Mouse (Mus musculus) heart, adult 9 months (tissue): ENCODE results near the gene Aph1c.
"Not testable (repeated sequence)": the region's sequence is repeated elsewhere in the genome, so short reads cannot be mapped to it uniquely, and the experiment has no call there.

Source experiments
- DNase-seq, 2 experiments: peaks; one replicate each; pipeline ENCODE4 v3.0.0; 2022; ENCODE audit warnings: low spot score in 2 of 2

Aph1c gene

GRCm38 (mm10) chr9:66832366-66832908 lies 2.1 kb downstream of the Aph1c start:
- no peak for DNase-seq

- peak in 1 of 2 experiments; percentile 38 for DNase-seq
Measured at GRCm38 (mm10) chr9:66825990-66826389, 8.5 kb downstream of the Aph1c start.

DNA sequence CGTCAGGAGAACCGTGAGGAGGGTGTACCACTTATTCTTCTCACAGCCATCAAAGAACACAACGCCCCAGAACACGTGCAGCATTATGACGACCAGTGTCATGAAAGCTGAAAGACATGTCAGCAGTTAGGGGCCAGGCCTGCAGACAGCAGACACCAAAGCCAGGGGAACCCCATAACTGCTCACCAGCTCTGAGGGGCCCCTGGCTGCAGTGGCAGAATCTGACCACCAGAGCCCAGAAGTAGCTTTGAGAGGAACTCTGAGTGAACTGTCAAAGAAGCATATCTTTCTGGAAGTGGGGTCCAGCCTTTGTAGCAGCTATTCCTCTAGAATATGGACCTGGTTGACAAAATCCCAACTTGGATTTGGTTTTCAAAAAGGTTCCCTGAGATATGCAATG lies 12.3 kb downstream of the Aph1c start:
- not testable (repeated sequence) for DNase-seq

DNA sequence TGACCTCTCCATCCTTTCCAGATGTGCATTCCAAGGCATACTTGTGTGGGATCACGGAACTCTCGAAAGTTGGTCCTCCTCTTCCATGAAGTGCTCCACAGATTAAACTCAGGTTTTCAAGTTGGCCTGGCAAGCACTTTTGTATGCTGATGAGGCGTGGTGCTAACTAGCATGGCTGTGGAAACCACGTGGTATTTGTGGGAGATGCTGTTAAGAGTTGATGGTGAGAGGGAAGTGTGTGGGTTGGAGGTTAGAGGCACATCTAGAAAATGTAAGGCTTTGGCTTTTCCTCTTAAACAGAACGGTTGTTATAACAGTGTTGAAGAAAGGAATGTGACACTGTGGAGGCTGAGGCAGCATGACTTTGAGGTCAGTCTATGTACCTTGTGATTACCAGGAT lies 13.5 kb downstream of the Aph1c start:
- DNase-seq = no peak

GRCm38 (mm10) chr9:66813392-66813791 lies 21.1 kb downstream of the Aph1c start:
- no peak for DNase-seq

- not testable (repeated sequence) for DNase-seq
Measured at GRCm38 (mm10) chr9:66805951-66806350, 28.6 kb downstream of the Aph1c start.

DNA sequence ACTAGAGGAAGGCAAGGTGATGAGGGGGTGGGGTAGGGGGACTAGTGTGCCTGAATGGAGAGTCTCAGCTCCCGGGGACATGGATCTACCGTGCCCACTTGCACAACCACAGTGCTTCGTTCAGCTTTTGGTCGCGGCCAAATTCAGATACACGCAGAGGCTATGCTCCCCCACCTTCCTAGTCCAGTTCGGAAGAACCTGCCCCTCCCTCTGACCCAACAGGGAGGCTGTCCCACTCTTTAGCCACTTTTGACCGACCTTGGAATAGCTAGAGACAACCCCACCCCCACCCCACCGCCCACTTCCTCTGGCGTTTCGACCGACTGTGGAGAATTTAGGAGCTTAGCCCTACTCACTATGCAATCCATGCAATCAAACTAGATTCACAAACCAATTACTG lies 32.6 kb downstream of the Aph1c start:
- DNase-seq = no peak

DNA sequence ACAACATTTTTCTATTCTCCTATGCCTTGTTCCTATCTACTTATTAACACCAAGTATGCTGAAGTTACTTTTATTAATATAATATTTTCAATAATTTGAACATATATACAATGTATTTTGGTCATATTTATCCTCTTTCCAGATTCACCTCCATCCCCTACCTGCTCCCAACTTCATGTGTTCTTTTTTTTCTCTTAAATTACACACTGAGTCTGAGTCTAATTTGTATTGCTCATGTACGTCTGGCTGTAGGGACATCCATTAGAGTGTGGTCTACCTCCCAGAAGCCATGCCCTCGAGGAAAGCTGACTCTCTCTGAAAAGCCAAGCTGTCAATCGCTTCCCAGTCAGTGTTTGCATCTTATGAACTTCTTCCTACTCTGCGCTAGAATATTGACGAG lies 37.8 kb downstream of the Aph1c start, which contains the start of gene Gm10647:
Gm10647 (plus strand) TSS at position 301 of the 400 bp plus-strand sequence.
- DNase-seq = no peak

DNA sequence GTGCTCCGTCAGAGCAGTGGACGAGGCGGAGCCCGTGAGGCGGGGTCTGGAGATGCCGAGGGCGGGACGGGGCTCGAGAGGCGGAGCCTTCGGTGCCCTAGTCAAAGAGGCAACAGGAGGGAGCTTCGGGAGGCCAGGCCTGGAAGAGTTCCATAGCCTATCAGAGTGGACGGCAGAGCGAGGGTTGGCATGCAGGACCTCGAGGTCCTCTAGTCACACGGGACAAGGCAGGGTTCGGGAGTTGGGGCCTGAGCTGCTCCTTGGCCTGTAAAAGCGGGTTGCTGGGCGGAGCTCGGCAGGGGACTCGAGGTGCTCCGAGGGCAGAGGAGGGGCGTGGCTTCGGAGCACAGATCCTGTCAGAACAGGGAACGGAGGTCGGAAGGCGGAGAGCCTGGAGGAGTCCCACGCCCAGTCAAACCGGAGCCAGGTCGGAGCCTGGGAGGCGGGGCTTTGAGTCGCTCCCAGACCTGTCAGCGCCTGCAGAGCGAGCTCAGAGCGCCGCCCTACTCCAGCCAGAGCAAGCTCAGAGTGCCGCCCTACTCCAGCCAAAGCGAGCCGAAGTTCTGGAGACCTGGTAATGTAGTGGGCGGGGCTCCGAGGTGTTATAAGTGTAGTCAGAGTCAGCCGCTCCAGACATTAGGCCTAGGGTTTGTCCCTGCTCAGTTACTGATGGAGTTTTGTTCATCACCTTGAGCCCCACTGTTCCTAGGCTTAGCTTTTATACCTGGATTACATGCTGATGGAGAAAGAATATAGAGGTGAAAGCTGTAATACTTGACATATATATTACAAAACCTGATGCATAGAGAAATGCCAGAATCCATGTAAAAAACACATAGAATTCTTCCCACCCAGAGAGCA lies 38.8 kb downstream of the Aph1c start, which contains the start of gene Aph1b:
Aph1b (minus strand) TSS at position 27 of the 861 bp plus-strand sequence.
- DNase-seq = peak; percentile 97 to 98

DNA sequence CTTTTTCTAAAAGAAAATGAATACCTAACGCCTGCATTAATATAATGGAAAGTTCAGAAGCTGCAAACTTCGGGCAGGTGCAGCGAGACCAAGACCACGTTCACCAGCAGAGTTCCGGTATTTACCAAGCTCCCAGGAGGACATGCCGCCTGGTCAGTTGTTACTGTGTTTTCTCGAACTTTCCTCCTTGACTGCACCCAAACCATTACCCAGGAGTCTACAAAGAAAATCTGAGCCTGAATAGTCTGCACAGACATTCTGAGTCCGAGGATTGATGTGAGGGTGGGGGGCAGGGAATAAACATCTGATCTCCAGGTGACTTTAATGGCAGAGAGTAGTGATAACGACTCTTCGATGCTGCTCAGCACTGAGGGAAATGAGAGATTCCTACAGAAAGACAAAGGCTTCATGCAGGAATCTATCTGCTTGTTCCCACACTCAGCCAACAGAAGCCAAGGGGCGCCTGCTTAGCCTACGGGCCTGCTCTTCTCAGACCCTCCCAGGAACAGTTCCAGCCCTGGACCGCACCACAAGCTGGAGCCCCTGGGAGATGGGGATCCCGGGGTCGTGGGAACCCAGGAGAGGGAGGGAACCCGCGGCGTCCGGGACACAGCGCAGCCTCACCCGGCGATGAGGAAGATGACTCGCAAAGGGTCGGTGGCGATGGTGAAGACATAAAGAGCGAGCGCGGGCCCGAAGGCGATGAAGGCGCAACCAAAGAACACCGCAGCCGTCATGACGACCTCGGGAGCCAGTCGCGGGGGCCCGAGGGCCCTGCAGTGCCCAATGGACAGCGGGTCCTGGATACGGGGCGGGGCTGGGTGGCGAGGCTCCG lies 39.7 kb downstream of the Aph1c start:
- DNase-seq = no peak

DNA sequence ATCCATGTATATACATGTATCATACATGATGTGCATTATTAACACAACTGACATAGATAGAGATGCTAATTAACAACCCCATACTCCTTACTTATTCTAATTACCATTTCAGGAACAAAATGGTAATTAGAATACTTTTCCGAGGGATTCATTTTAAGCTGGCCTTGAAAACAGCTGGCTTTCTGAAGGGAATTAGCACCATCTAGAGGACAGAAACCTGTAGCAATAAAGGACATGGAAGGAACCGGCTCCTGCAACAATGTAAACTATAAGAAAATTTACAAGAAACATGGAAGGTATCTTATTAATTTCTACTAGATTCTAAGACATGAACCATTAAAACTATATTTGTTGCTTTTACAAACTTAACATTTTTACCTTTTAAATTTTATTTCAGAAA lies 46.7 kb downstream of the Aph1c start:
- no peak for DNase-seq

GRCm38 (mm10) chr9:66784552-66784951 lies 50.0 kb downstream of the Aph1c start:
- DNase-seq = not testable (repeated sequence)

- no peak for DNase-seq
Measured at GRCm38 (mm10) chr9:66770701-66771100, 63.8 kb downstream of the Aph1c start.

GRCm38 (mm10) chr9:66769275-66769674 lies 65.3 kb downstream of the Aph1c start:
- DNase-seq = no peak

- DNase-seq = no peak
Measured at GRCm38 (mm10) chr9:66768721-66769120, 65.8 kb downstream of the Aph1c start.
